Mouse (Mus musculus): ENCODE measurements at regions not wholly inside any gene's neighbourhood (a gene's known extent, or its start where the extent isn't known, plus 50 kb on each side); places are given as distances from the start of the nearest gene placed in this dataset.

- no peak overlapping the region for H3K4me3 ChIP-seq (replicated peaks; ENCODE audit: control insufficient read depth, low read depth, low read length)
- H3K27ac ChIP-seq (ENCODE audit: control insufficient read depth, insufficient read depth, low read depth, low read length, poor library complexity): no peak overlapping the region
- no peak for TF ChIP-seq POLR2A (IDR thresholded peaks at IDR 0.05; ENCODE audit: borderline replicate concordance, control insufficient read depth, low read depth, low read length)
- no peak for TF ChIP-seq CTCF (IDR thresholded peaks at IDR 0.05; ENCODE audit: control insufficient read depth, insufficient read depth, low read length)
- 74% methylated on average over 6 of the region's 6 CpGs for WGBS
- no peaks in the 10 kb centered on the region for H3K4me1 ChIP-seq (ENCODE audit: control insufficient read depth, insufficient read depth, low read length)
These were observed 57.0 kb upstream of the Plxnc1 start for GRCm38 (mm10) chr10:95001650-95002049.

GRCm38 (mm10) chr10:94999716-95000115 is 55.1 kb upstream of the Plxnc1 start:
- H3K4me1 ChIP-seq (ENCODE audit: control insufficient read depth, insufficient read depth, low read length): no peaks in the 10 kb centered on the region
- TF ChIP-seq POLR2A (IDR thresholded peaks at IDR 0.05; ENCODE audit: borderline replicate concordance, control insufficient read depth, low read depth, low read length) (no peak), CTCF (IDR thresholded peaks at IDR 0.05; ENCODE audit: control insufficient read depth, insufficient read depth, low read length) (no peak)
- H3K27ac ChIP-seq (ENCODE audit: control insufficient read depth, insufficient read depth, low read depth, low read length, poor library complexity): no peak overlapping the region
- 61% methylated on average over 5 of the region's 5 CpGs for WGBS
- no peak overlapping the region for H3K4me3 ChIP-seq (replicated peaks; ENCODE audit: control insufficient read depth, low read depth, low read length)

Data from bone marrow, adult 2 months (tissue).